Mouse (Mus musculus) neural tube, embryonic 13.5 days (tissue): ENCODE results near the gene Gabrb2. TPM values are rescaled to one million over a fixed set of nuclear protein-coding genes. Genes with fewer than 3 reads are reported as not detected.

Experiments
- ATAC-seq: fragments of 200-750 bp; cut with Nextera tagmentation; 2 replicates; pipeline ENCODE4 v1.8.0; 2017; ENCODE audit warnings: low read depth, mild to moderate bottlenecking, moderate TSS enrichment, moderate library complexity
- H3K27ac ChIP-seq: fragments of 300-500 bp; sonication (generic); replicated peaks from 2 replicates; pipeline ENCODE4 v1.5.1; 2015; ENCODE audit warnings: moderate library complexity, mild to moderate bottlenecking, inconsistent platforms
- H3K27me3 ChIP-seq: fragments of 300-500 bp; sonication (generic); 2 replicates; pipeline ENCODE4 v1.6.1; 2015; ENCODE audit warnings: mild to moderate bottlenecking, inconsistent platforms
- H3K36me3 ChIP-seq: fragments of 300-500 bp; sonication (generic); 2 replicates; pipeline ENCODE4 v1.6.1; 2015; ENCODE audit warnings: mild to moderate bottlenecking, inconsistent platforms
- H3K4me1 ChIP-seq: fragments of 300-500 bp; sonication (generic); replicated peaks from 2 replicates; pipeline ENCODE4 v1.6.1; 2015; ENCODE audit warnings: inconsistent platforms
- H3K4me2 ChIP-seq: fragments of 300-500 bp; sonication (generic); 2 replicates; pipeline ENCODE4 v1.6.1; 2015; ENCODE audit warnings: inconsistent platforms, mild to moderate bottlenecking, moderate library complexity
- H3K4me3 ChIP-seq: fragments of 300-500 bp; sonication (generic); 2 replicates; pipeline ENCODE4 v1.5.1; 2015; ENCODE audit warnings: mild to moderate bottlenecking, inconsistent platforms
- H3K9ac ChIP-seq: fragments of 300-500 bp; sonication (generic); 2 replicates; pipeline ENCODE4 v1.6.1; 2015; ENCODE audit warnings: moderate library complexity, mild to moderate bottlenecking, inconsistent platforms
- H3K9me3 ChIP-seq: fragments of 300-500 bp; sonication (generic); 2 replicates; pipeline ENCODE4 v1.6.1; 2016; ENCODE audit warnings: inconsistent platforms
- WGBS: fragments of 180-500 bp; shearing (Covaris S2); methylation state at CpG from one replicate; pipeline ENCODE4 v1.1.7; 2015; 5-methylcytosine and 5-hydroxymethylcytosine counted together
- polyA plus RNA-seq: library from polyadenylated mRNA; unstranded; fragments of >200 nt; fragmentation: Nextera tagmentation; extraction: Ambion mirVana; gene quantifications from 2 replicates; pipeline ENCODE4 v1.2.1, GENCODE M21; 2015

Gene Gabrb2
- polyA plus RNA-seq, 1 experiment from 2014 or later, result 8.1 TPM

DNA sequence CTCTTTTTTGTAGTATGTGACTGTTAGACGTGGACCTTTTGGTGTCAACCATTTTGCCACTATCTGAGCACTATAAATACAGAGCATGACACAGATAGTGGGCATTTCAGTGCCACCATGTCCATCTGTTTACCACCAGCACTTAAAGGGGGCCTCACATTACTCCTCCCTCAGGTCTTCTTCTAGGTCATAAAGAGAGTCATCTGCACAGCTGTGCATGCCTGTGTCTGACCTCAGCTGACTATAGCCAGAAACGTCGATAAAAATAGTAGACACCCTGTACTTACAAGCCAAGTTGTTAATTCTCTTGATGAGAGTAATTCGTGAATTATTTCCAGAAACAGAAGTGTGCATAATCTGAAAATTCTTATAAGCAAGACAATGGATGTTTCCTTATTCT lies 29.4 kb downstream of the Gabrb2 start:
- Histone ChIP-seq H3K36me3 (no peaks in the 10 kb centered on the region), H3K4me1 (no peaks in the 10 kb centered on the region), H3K9me3 (no peaks in the 10 kb centered on the region), H3K27ac (no peak overlapping the region), H3K27me3 (no peaks in the 10 kb centered on the region), H3K4me3 (no peak overlapping the region), H3K4me2 (no peak overlapping the region), H3K9ac (no peak overlapping the region)
- 76% methylated on average over 4 of the region's 4 CpGs for WGBS
- no peak for ATAC-seq

DNA sequence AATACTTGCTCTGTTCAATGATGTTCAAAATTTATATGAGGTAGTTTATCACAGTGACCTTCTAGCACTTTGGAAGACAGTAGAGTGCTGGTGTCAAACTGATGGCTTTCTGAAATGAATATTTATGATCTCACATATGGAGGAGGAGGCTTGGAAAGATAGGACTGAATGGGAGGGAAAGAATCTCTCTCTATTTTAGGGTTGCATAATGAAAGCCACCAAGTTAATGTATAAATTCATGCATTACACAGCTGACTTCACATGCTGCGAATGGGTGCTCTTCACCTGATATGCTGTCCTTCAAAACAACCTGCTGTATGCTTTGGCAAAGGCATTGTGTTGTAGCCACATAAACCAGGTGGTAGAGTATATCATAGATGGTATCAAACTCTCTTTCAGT lies 44.6 kb downstream of the Gabrb2 start:
- ATAC-seq, result no peak
- Histone ChIP-seq H3K9me3 (no peaks in the 10 kb centered on the region), H3K27ac (no peak overlapping the region), H3K4me1 (no peaks in the 10 kb centered on the region), H3K27me3 (no peaks in the 10 kb centered on the region), H3K9ac (no peak overlapping the region), H3K4me2 (no peak overlapping the region), H3K36me3 (no peaks in the 10 kb centered on the region), H3K4me3 (no peak overlapping the region)
- 90% methylated on average over 1 of the region's 1 CpGs for WGBS

DNA sequence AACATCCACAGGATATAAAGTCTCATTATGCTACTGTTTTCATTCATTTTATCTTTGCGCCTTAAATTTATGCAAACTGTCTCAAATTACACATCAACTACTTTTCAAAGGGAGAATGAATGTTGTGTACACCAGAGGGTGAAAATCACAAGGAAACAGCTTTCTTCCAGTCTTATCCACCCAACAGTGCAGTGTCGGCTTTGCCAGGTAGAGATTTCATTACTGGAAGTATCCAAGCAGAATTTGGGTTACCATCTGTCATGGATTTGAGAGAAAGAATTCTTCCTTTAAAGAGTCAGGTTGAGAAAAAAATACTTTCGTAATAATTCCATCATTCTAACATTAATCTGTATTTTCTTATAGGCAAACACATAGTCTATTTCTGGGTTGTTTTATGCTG lies 48.8 kb downstream of the Gabrb2 start:
- H3K27me3 ChIP-seq, result no peaks in the 10 kb centered on the region
- no peaks in the 10 kb centered on the region for H3K4me1 ChIP-seq
- H3K9me3 ChIP-seq, result no peaks in the 10 kb centered on the region
- H3K36me3 ChIP-seq, result no peaks in the 10 kb centered on the region
- WGBS, result 94% methylated on average over 3 of the region's 3 CpGs
- ATAC-seq, result no peak
- H3K27ac ChIP-seq, result no peak overlapping the region
- H3K4me2 ChIP-seq, result no peak overlapping the region
- no peak overlapping the region for H3K4me3 ChIP-seq
- no peak overlapping the region for H3K9ac ChIP-seq

DNA sequence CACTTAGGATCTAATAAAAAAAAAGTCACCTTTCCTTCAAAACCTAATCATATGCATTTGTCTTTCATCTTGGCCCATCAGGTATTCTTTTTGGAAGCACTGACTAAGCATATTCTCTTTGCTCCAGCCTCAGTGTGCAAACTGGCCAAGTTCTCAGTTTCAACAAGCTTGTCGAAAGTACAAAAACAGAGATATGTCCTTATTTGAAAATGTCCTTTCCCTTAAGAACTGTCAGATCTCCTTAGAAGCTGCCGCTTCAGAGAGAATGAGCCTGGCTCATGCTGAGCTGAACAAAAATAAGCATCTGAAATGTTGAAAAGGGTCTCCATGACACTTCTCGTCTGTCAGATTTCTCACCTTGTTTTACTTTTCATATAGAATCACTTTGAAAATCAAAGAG lies 55.0 kb downstream of the Gabrb2 start:
- Histone ChIP-seq H3K27ac (no peak overlapping the region), H3K4me2 (no peak overlapping the region), H3K36me3 (no peaks in the 10 kb centered on the region), H3K4me3 (no peak overlapping the region), H3K9me3 (no peaks in the 10 kb centered on the region), H3K27me3 (no peaks in the 10 kb centered on the region), H3K9ac (no peak overlapping the region), H3K4me1 (no peaks in the 10 kb centered on the region)
- 89% methylated on average over 3 of the region's 3 CpGs for WGBS
- ATAC-seq, result no peak

DNA sequence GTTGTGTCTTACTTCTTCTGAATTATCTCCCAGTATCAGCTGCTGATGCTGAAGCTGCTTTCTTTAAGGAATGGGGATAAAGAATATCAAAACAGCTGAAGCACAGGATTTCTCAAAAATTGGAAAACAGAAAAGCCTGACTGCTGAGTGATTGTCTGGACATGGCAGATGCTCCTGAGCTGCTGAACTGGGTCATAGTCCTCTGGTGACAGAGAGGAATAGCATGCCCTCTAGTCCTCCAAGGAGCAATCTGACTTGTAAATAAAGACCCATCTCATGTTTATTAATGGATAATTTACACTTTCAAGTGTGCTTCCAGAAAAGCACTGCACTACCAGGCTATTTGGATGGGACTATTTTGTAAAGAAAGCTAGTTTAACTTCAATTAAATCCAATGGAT lies 68.1 kb downstream of the Gabrb2 start:
- Histone ChIP-seq H3K9ac (no peak overlapping the region), H3K4me1 (no peaks in the 10 kb centered on the region), H3K36me3 (no peaks in the 10 kb centered on the region), H3K4me3 (no peak overlapping the region), H3K27ac (no peak overlapping the region), H3K9me3 (no peaks in the 10 kb centered on the region), H3K4me2 (no peak overlapping the region), H3K27me3 (no peaks in the 10 kb centered on the region)
- ATAC-seq, result no peak

DNA sequence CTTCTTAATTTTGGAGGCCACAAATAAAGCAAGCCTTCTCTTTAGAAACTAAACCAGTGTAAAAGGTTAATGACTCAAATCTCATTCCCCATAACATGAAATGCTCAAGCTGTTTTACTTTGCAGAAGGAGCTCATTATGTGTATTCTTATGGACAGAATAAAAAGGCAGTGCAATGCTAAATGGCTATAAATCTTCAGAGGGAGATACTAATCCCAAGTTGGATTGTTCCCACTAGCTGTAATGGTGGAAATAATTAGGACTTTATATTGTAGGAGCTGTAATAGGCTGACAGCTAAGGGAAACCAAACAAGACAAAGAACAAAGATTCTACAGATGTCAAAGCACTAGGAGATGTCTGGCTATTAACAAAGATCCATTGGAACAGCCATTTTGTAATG lies 81.6 kb downstream of the Gabrb2 start:
- Histone ChIP-seq H3K27ac (no peak overlapping the region), H3K9ac (no peak overlapping the region), H3K27me3 (no peaks in the 10 kb centered on the region), H3K9me3 (no peaks in the 10 kb centered on the region), H3K4me1 (no peaks in the 10 kb centered on the region), H3K36me3 (no peaks in the 10 kb centered on the region), H3K4me3 (no peak overlapping the region), H3K4me2 (no peak overlapping the region)
- ATAC-seq, result no peak

DNA sequence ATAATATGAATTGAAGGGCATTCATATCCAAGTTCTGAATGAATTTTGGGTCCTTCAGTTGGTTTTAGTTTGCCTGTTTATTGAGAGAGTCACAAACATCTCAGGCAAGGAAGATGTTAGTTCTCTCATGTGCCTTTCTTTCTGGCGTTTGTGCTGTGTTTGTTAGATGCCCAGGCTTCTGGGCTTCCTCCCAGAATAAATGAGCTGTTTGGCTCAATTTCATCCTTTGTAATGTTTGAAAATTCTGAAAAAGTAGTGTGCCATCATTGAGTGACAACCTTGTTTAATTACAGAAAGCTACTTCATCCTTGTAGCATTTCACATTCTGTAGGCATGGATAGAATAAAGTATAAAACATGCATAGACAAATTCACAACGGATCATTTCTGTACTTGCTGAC lies 85.9 kb downstream of the Gabrb2 start:
- Histone ChIP-seq H3K4me2 (no peak overlapping the region), H3K4me3 (no peak overlapping the region), H3K9me3 (no peaks in the 10 kb centered on the region), H3K9ac (no peak overlapping the region), H3K36me3 (no peaks in the 10 kb centered on the region), H3K27ac (no peak overlapping the region), H3K27me3 (no peaks in the 10 kb centered on the region), H3K4me1 (no peaks in the 10 kb centered on the region)
- WGBS, result 69% methylated on average over 2 of the region's 2 CpGs
- no peak for ATAC-seq

DNA sequence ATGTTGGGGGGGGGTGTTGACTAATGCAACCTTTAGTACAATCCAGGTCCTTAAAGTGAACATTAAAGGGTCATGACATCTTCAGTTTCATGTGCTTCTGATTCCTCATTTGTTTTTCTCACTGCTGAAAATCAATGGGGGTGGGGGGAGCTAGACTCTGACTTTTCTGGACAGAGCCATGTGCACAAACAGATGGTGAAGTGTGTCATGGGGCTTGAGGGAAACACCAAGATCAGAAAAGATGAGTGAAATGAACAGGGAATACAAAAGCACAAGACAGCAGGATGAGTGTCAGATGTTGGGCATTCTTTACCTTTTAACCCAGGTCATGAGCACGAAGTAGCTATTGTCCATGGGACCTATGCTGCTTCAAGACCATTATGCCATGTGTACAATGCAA lies 86.4 kb downstream of the Gabrb2 start:
- no peaks in the 10 kb centered on the region for H3K4me1 ChIP-seq
- no peak overlapping the region for H3K4me3 ChIP-seq
- no peak overlapping the region for H3K9ac ChIP-seq
- WGBS, result 76% methylated on average over 1 of the region's 1 CpGs
- no peak for ATAC-seq
- H3K36me3 ChIP-seq, result no peaks in the 10 kb centered on the region
- H3K4me2 ChIP-seq, result no peak overlapping the region
- no peak overlapping the region for H3K27ac ChIP-seq
- H3K27me3 ChIP-seq, result no peaks in the 10 kb centered on the region
- no peaks in the 10 kb centered on the region for H3K9me3 ChIP-seq

DNA sequence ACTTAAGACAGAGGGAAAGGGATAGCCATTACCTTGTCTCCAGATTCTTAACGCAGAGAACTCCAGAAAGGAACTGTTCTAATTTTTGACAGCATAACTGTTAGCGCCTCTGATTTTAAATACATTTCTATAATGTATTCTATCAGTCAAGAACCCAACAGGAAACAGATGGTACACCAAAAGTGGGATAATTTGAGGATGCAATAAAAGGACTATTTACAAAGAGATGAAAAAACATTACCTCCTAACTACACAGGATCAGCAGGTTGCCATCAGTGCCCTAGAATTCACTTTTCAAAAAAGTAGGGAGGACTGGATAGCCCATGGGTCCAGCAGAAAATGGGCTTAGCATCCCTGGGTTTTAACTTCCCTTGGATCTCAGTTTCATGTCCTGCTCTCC lies 102.4 kb downstream of the Gabrb2 start:
- Histone ChIP-seq H3K4me3 (no peak overlapping the region), H3K9me3 (no peaks in the 10 kb centered on the region), H3K4me1 (no peaks in the 10 kb centered on the region), H3K36me3 (no peaks in the 10 kb centered on the region), H3K4me2 (no peak overlapping the region), H3K27me3 (no peaks in the 10 kb centered on the region), H3K9ac (no peak overlapping the region), H3K27ac (no peak overlapping the region)
- no peak for ATAC-seq
- WGBS, result 89% methylated on average over 2 of the region's 2 CpGs

DNA sequence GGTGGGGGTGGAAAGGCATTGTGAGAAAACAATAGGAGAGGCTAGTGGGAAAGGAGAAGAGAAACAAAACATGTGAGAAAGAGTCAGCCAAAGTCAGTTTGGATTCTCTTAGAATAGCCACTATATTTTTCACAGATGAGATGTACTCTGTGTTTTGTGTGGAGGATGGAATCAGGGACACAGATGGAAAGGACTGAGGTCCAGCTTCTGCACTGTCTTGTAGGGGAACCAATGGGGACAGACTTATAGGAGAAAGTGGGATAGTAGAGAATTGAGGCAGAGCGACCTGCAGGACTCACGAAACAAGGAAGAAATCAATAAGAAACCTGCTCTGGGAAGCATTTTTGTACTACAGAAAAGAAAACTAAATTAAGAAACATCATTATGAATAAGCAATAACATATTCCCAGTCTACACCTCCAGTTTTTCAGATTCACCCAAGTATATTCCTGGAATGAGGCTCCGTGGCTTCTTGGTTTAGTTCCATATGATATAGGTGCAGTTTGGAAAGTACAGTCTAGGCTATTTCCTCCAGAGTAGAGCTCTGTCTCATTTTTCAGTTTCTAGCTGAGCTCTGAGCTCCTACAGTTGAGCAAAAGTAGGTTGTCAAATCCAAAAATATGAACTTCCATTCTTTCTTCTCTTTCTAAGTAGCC lies 108.8 kb downstream of the Gabrb2 start:
- Histone ChIP-seq H3K9ac (no peak overlapping the region), H3K27ac (no peak overlapping the region), H3K4me2 (no peak overlapping the region), H3K36me3 (no peaks in the 10 kb centered on the region), H3K4me1 (no peaks in the 10 kb centered on the region), H3K27me3 (no peaks in the 10 kb centered on the region), H3K4me3 (no peak overlapping the region), H3K9me3 (no peaks in the 10 kb centered on the region)
- ATAC-seq, result no peak
- 93% methylated on average over 3 of the region's 3 CpGs for WGBS

DNA sequence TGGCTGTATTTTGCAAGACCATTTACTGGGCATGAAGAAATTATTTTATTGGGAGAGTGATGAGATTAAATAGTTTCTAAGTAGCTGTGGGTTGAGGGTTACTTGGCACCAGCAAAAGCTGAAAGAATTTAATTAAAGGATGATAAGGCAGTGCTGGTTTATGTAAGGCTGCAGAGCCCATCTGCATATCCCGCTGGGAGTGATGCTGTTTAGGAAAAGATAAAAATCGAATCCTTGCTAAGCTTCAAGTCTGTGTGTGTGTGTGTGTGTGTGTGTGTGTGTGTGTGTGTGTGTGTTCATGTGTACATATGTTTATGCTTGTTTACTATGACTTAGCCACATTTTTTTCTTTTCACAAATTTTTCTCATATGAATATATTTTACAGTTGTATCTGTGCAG lies 113.0 kb downstream of the Gabrb2 start:
- Histone ChIP-seq H3K4me1 (no peaks in the 10 kb centered on the region), H3K9ac (no peak overlapping the region), H3K4me2 (no peak overlapping the region), H3K9me3 (no peaks in the 10 kb centered on the region), H3K27ac (no peak overlapping the region), H3K27me3 (no peaks in the 10 kb centered on the region), H3K36me3 (no peaks in the 10 kb centered on the region), H3K4me3 (no peak overlapping the region)
- WGBS, result 29% methylated on average over 2 of the region's 2 CpGs
- ATAC-seq, result peak; percentile 59

DNA sequence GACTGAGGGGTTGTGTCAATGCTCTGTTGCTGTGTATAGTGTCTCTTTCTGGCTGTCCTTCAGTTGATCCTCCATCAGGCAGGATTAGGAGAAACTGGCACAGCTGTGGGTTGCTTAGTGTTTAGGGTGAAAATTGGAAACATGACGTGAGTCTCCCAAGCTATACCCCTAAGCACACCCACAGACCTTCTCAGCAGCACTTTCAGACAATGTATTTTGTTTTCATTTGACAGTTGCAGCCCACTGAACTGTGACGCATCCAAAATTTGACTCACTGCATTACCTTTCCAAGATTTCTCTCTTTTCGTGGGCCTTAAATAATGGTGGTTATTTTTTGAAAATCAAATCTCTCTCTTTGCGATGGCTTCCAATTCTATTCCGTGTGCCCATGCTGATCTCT lies 115.7 kb downstream of the Gabrb2 start:
- no peaks in the 10 kb centered on the region for H3K36me3 ChIP-seq
- no peak overlapping the region for H3K4me2 ChIP-seq
- no peaks in the 10 kb centered on the region for H3K9me3 ChIP-seq
- H3K4me1 ChIP-seq, result no peaks in the 10 kb centered on the region
- H3K27me3 ChIP-seq, result no peaks in the 10 kb centered on the region
- H3K4me3 ChIP-seq, result no peak overlapping the region
- H3K27ac ChIP-seq, result no peak overlapping the region
- no peak overlapping the region for H3K9ac ChIP-seq
- no peak for ATAC-seq
- 80% methylated on average over 5 of the region's 5 CpGs for WGBS

DNA sequence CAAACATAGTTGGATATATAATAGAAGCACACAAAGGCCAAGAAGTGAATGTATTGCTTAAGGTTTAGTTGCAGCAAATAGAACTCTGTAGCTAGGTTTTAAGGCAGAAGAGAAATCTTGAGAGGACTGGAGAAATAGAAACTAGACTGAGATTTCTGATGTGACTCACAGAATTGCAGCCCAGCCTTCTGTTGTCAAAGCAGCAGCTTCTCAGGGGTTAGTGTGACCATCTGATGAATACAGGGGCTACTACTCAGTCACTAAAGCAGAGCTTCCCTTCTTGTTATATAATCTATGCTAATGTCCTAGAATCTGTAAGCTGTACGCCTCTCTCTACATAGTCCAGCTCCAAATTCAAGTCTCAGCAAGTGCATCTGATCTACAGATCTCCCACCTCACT lies 116.3 kb downstream of the Gabrb2 start:
- no peak for ATAC-seq
- WGBS, result 87% methylated on average over 1 of the region's 1 CpGs
- no peak overlapping the region for H3K4me3 ChIP-seq
- no peak overlapping the region for H3K9ac ChIP-seq
- H3K27me3 ChIP-seq, result no peaks in the 10 kb centered on the region
- no peaks in the 10 kb centered on the region for H3K36me3 ChIP-seq
- no peaks in the 10 kb centered on the region for H3K4me1 ChIP-seq
- no peaks in the 10 kb centered on the region for H3K9me3 ChIP-seq
- no peak overlapping the region for H3K27ac ChIP-seq
- H3K4me2 ChIP-seq, result no peak overlapping the region
